Mouse (Mus musculus): ENCODE measurements around the gene Dnajb3.
"Not testable (repeated sequence)": the region's sequence is repeated elsewhere in the genome, so short reads cannot be mapped to it uniquely, and the experiment has no call there.

Gene Dnajb3

GRCm38 (mm10) chr1:88215466-88216380 is 10.1 kb upstream of the Dnajb3 start:
- peak; percentile 4 for DNase-seq (ENCODE audit: low read depth, low spot score)

GRCm38 (mm10) chr1:88214462-88214952 is 8.9 kb upstream of the Dnajb3 start:
- DNase-seq (ENCODE audit: low read depth, low spot score), result peak; percentile 4

- peak; percentile 10 for DNase-seq (ENCODE audit: low read depth, low spot score)
Measured at GRCm38 (mm10) chr1:88213766-88214461, 8.3 kb upstream of the Dnajb3 start.

DNA sequence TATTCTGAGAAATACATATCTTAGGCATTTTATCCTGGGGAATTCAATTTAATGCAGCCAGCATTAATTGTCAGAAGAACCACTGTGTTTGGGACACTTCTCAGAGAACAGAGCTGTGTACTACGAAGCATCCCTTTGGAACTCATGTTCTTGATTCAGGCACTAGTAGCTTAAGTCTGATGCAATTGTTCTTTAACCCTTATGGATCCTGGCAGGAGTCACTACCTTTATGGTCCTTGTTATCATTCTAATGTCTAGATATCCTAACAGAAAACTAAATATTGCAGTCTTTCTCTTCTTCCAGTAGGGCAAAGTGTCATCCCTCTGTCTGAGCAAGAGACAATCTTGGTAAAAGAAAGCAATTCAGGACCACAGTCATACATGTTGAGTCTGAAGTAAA is 7.5 kb upstream of the Dnajb3 start:
- DNase-seq (ENCODE audit: low read depth, low spot score), result peak; percentile 7

DNA sequence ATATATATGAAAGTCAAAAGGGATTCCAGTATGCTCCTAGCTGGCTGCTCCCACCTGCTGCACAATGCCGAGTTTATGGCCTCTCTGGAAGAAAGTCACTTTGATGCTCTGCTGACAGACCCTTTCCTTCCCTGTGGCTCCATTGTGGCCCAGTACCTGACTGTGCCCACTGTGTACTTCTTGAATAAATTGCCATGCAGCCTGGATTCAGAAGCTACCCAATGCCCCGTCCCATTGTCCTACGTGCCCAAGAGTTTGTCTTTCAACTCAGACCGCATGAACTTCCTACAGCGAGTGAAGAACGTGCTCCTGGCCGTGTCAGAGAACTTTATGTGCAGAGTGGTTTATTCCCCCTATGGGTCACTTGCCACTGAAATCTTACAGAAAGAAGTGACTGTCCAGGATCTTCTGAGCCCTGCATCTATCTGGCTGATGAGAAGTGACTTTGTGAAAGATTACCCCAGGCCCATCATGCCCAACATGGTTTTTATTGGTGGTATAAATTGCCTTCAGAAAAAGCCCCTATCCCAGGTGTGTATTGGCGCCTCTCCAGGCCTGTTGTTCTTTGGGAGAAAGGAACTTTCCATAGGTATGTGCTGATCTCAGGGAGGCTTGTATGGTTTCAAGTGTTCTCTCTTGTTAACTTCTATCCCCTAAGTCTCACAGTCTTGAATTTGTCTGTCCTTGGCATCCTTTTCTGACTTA is 6.9 kb upstream of the Dnajb3 start:
- peak; percentile 5 for DNase-seq (ENCODE audit: low read depth, low spot score)

DNA sequence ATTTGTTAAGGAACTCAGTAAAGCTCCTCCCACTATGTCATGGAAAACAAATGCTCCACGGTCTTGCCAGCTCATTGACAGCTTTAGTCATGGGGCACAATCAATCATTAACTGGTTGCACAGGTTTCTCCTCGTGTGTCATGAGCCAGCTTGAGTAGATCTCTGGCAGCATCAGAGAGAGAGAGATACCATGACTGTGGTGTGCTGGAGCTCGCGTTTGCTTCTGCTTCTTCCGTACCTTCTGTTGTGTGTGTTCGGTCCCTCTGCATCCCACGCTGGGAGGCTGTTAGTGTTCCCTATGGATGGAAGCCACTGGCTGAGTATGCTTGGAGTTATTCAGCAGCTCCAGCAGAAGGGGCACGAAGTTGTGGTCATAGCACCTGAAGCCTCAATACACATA is 6.2 kb upstream of the Dnajb3 start, which contains the start of gene Ugt1a1:
Ugt1a1 (plus strand) TSS at position 148 of the 400 bp plus-strand sequence.
- peak; percentile 2 for DNase-seq (ENCODE audit: low read depth, low spot score)

GRCm38 (mm10) chr1:88206843-88207479 is 1.4 kb upstream of the Dnajb3 start:
- no peak for DNase-seq (ENCODE audit: low read depth, low spot score)

- DNase-seq (ENCODE audit: low read depth, low spot score), result no peak
Measured at GRCm38 (mm10) chr1:88200456-88200855, 5.1 kb downstream of the Dnajb3 start, which contains the start of gene Ugt1a2. TSS of gene Ugt1a2 (plus strand) at chr1:88200601.

DNA sequence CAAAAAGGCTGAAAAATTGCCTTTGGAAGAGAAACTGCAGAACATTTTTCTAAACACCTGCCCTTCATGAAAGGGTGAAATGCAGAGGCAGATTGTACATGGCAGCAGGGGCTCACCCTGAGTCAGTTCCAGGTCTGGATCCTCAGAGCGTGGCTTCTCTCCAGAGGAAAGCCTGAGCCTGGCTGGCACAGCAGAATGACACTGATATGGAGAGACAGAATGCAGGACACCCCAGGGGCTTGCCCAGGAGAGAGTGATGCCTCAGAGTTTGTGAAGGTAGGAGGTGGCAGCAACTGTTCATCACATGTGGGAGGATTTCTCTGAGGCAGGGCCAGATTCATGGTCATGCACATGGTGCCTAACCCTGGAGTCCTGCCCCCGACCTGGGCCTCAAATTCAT is 5.6 kb downstream of the Dnajb3 start:
- no peak for DNase-seq (ENCODE audit: low read depth, low spot score)

DNA sequence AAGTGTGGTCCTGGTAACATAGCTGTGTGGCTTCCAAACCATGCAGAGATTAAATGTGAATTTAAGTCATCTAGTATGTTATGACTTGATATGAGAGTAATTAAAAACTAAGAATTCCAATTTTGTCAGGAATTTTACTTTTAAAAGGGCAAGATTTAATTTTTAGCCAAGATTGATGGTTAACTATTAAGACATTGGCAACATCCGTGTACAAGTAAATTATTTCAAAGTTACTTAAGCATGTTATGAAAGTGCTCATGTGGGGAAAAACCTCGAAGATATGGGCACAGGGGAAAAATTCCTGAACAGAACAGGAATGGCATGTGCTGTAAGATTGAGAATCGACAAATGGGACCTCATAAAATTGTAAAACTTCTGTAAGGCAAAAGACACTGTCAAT is 8.1 kb downstream of the Dnajb3 start:
- no peak for DNase-seq (ENCODE audit: low read depth, low spot score)

GRCm38 (mm10) chr1:88195687-88196086 is 9.9 kb downstream of the Dnajb3 start:
- DNase-seq (ENCODE audit: low read depth, low spot score), result no peak

- DNase-seq (ENCODE audit: low read depth, low spot score), result no peak
Measured at GRCm38 (mm10) chr1:88192136-88192535, 13.4 kb downstream of the Dnajb3 start.

DNA sequence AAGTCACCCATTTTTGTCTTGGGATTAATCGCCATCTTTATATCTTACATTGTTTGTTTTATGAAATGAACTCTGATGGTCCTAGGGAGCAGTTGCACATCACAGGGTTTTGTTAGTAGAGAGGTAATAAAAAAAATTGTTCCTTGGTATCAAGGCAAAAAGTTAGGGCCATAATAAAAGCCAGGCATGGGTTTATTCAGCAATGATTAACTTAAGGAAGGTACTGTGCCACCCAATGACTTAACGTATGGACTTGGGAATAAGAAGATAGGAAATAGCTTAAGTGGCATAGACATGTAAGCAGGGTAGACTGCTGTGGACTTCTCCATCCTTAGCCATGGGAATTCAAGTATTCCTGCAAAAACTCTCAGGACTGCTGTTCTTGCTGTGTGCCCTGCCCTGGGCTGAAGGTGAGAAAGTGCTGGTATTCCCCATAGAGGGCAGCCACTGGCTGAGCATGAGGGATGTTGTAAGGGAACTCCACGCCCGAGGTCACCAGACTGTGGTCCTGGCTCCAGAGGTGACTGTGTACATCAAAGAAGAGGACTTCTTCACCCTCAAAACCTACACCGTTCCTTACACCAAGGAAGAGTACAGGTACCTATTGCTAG is 19.2 kb downstream of the Dnajb3 start:
- no peak for DNase-seq (ENCODE audit: low read depth, low spot score)

GRCm38 (mm10) chr1:88179657-88180056 is 25.9 kb downstream of the Dnajb3 start:
- no peak for DNase-seq (ENCODE audit: low read depth, low spot score)

- DNase-seq (ENCODE audit: low read depth, low spot score), result not testable (repeated sequence)
Measured at GRCm38 (mm10) chr1:88172190-88172589, 33.4 kb downstream of the Dnajb3 start.

DNA sequence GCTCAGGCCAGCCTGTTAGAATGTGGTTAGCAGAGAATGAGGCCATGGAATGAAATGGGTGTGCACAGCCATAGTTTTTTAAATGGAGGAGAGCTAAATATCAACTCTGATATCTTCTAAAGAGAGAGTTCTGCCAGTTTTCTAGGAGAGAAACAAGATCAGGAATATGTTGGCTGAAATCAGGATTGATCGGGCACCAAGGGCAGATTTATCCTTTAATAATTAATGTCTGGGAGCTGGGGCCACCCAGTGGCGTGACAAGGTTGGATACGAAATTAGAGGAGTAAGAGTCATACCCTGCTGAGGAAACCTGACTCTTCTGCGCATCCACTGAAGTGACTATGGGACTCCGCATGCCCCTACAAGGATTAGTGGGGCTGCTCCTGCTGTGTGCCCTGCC is 39.9 kb downstream of the Dnajb3 start, which contains the start of gene Ugt1a5:
Ugt1a5 (plus strand) TSS at position 302 of the 400 bp plus-strand sequence.
- DNase-seq (ENCODE audit: low read depth, low spot score), result no peak

- DNase-seq (ENCODE audit: low read depth, low spot score), result no peak
Measured at GRCm38 (mm10) chr1:88158430-88158829, 47.2 kb downstream of the Dnajb3 start.

Data from 3T3-L1 (cell line).